Mouse (Mus musculus): ENCODE measurements around the gene Ly6g6e.

DNA sequence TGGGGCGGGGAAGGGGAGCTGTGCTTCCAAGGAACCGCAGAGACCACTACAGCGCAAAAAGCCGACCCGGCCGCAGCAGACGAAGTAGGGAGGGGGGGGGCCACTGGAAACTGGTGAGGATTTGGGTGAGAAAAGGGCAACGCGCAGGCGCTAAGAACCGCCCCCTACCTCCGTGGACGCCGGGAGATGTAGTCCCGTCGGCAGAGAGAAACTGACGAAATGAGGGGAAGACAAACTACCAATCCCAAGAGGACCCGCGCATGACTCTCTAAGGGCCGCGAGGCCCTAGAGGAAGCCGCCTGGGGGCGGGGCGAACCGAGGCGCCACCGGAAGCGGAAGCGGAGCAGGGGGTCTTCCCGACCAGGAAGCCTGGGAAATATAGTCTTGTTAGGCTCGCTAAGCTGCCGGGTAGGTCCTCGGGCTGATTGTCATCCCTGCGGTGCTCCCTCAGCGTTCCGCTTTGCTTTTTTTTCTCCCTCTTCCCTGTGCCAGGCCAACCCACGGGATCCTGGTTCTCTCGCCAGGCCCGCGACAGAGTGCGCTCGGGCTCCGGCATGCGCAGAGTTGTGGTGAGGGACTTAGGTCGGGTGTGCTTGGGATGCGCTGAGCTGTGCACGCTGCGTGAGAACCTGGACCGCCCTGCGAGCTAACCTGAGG is 44.6 kb downstream of the Ly6g6e start, which contains the start of gene Gpank1:
- no peak for TF ChIP-seq POLR2A (IDR thresholded peaks at IDR 0.05; ENCODE audit: insufficient read depth, low read length)
- TF ChIP-seq EP300 (IDR thresholded peaks at IDR 0.05; ENCODE audit: insufficient read depth, low read depth, low read length), result no peak
